Mouse (Mus musculus) embryo, embryonic 10 days (tissue): ENCODE measurements around the gene Rab24.

Experiments
- DNase-seq: peaks from one replicate; pipeline ENCODE4 v3.0.0-alpha.2; 2015; ENCODE audit warnings: low spot score

The Rab24 gene

DNA sequence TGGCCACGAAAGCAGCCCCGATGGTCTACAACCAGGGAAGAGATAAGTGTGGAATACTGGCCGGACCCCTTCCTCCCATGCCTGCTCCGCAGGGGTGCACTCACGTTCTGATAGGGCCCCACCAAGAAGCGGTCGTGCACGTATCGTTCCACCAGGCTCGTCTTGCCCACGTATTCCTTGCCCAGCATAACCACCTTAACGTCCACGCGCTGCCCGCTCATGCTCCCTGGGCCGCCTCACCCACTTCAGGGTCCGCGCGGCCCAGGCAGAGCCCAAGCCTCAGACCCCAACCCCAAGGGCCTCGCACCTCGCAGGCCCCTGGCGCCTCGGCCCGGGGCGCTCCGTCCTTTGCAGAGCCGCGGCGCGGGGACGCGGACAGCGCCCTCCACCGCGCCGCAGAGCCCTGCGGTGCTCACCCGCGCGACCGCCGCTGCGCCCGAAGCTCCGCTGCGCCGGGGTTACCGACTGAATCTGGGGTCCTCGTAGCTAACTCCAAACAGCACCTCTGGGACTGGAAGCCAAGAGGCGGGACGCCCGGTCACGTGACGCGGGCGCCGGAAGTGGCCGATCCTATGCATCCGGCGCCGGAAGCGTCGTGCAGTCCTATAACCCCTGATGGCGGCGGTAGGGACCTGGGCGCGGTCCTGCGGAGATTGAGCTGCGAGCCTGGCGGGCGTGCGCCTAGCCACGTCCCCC lies at the start of gene Rab24:
Gene Rab24, minus strand, starts transcription at position 513 of the 696 bp plus-strand sequence.
- peak; percentile 95 for DNase-seq

DNA sequence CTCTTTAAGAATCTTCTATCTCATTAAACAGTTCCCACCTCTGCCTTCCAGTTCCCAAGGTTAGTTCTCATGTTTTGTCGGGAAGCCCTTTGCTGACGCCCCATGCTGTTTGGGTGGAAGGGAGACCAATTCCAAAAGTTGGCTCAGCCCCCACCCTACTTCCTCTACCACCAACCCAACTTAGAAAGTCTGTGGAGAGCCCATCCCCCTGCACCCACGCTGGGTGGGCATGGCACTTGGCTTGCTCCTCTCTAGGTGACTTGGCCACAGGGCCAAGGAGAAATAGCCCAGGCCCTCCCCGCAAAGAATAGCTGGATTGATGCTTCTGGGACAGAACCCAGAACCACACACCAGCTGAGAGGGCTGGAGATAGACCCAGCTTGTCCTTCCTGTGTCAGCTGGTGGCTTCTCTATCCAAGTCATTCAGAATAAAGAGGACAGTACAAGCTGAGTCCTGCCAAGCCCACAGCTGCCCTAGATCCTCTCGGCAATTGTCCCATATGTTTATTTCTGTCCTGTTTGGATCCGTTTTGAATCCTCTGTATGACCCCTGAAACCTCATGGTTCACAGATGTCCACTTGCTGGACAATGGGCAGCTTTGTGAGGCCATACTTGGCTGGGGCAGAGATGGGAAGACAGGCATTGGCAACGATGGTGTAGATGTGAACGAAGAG lies 49.4 kb upstream of the Rab24 start:
- no peak for DNase-seq

DNA sequence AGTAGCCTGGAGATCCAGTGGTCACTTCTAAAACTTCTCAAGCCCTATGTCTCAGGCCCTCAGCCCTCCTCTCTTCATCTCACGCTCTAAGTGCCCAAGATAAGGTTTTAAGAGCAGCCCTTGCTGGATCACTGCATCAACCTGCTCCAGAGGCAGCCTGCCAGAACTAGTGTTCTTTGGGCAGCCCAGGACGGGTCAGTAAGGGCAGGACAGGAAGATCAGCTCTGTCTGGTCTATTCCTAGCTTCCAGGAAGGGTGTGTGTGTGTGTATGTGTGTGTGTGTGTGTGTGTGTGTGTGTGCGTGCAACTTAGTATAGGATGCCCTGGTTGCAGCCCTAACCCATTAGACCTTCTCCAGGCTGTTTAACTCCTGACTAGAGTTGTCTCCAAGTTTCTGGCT lies 48.5 kb upstream of the Rab24 start:
- DNase-seq, result no peak

- no peak for DNase-seq
Measured at GRCm38 (mm10) chr13:55369531-55370114, 47.9 kb upstream of the Rab24 start, which contains the start of gene Rgs14. Gene Rgs14, plus strand, starts transcription at chr13:55369732.

GRCm38 (mm10) chr13:55368401-55368800 lies 46.7 kb upstream of the Rab24 start:
- no peak for DNase-seq

DNA sequence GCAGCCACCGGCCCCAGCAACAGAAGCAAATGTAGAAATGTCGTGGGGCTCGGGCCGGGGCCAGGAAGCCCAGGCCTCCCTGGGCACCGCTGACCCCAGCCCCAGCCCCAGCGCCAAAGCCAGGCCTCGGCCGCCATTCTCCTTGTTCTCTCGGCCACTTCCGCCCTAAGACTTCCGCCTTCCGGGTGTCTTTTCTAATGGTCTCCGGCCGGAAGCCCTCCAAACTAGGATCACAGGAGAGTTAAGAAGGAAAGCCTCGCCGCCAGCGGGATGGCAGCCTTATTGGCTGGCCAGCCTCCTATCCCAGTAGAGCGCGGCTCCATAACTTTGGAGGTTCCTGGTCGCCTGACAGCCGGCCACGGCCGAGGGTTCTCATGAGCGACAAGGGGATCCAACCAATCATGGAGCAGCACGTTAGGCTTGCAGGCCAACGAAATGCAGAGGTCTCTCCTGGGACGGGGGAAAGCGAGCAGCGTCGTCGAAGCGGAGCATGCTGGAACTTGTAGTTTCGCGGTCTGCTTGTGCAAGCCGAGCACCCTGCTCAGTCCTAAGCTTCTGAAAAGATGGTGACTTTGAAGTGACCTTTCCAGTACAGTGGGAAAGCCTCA lies 40.8 kb upstream of the Rab24 start, which contains the start of gene Lman2:
Gene Lman2, minus strand, starts transcription at position 331 of the 608 bp plus-strand sequence.
- DNase-seq, result peak; percentile 100

GRCm38 (mm10) chr13:55361974-55362452 lies 40.3 kb upstream of the Rab24 start:
- DNase-seq, result peak; percentile 20

GRCm38 (mm10) chr13:55361145-55361544 lies 39.4 kb upstream of the Rab24 start:
- no peak for DNase-seq

- no peak for DNase-seq
Measured at GRCm38 (mm10) chr13:55346745-55347144, 25.0 kb upstream of the Rab24 start.

DNA sequence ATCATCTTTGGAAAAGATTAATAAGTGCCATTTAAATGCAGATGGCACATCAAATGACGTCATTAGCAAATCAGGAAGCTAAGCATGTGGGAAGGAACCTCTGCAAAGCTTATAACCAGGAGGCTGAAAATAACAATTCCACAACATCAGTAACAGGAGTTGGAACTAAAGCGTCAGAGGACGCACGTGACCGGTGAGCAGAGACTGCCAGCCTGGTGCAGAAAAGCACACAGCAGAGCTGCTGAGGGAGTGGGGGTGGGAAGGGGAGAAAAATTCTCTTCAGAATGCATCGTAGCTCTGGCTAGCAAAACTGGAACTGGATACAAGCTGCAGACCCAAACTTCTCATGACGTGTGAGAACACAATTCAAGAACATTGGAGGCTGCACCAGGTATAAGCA lies 22.5 kb upstream of the Rab24 start:
- DNase-seq, result no peak

DNA sequence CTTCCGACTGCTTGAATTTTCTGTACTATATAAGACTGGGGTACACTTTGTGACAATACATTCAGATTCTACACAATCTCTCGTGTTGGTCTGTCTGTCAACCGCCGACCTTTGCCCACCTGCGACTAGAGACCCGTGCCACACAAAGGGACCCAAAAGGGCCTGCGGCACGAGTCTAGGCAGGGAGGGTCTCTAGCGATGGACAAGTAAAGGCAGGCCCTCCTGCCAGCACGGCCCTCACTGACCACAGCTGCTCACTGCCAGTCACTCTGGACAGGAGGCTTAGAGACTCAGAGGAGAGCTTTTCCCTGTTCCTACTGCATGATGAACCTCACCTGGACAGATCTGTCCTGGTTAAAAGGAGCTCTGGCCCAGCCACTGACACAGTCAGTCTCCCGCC lies 20.7 kb upstream of the Rab24 start:
- no peak for DNase-seq

DNA sequence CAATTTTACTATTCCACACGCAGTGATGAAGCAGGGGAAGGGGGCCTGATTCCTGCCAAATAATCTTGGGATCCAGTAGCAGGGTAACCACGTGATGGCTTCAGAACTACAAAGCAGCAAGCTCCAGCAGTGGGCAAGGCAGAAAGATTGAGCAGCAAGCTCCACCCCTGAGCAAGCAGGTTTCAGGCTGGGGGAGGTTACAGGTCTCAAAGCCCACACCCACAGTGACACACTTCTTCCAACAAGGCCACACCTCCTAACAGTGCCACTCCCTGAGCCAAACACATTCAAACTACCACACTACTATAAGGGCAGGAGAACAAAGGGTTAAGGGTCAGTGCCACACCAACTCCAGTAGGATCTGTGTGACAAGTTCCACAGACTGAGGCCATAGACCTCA lies 17.5 kb upstream of the Rab24 start:
- DNase-seq, result no peak

DNA sequence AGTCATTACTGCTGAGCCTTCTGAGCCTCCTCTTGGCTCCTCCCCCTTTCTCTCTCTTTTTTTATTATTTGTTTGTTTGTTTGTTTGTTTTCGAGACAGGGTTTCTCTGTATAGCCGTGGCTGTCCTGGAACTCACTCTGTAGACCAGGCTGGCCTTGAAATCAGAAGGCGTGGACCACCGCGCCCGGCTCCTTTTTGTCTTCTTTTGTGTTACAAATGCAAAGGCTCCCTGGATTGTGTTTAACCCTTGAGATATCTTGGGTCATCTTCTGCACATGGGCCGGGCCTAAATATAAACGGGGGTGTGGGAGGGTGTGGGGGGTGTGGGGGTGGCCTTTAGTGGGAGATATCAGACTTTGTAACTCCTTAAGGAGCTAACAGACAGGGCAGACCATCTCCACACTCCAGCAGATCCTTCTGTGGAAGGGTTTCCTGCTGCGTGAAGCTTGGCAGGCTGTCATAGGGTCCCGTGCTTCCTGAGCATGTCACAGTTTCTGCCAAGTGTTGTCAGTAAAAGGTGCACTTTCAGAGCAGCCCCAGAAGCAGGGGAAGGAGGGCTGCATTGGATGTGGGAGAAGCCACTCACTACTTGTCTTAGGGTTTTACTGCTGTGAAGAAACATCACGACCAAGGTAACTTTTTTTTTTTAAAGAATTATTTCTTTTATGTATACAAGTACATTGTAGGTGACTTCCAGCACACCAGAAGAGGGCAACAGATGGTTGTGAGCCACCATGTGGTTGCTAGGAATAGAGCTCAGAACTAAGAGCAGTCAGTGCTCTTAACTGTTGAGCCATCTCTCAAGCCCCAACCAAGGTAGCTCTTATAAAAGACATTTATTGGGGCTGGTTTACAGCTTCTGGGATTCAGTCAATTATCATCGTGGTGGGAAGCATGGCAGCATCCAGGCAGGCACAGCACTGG lies 16.6 kb upstream of the Rab24 start:
- DNase-seq, result no peak

DNA sequence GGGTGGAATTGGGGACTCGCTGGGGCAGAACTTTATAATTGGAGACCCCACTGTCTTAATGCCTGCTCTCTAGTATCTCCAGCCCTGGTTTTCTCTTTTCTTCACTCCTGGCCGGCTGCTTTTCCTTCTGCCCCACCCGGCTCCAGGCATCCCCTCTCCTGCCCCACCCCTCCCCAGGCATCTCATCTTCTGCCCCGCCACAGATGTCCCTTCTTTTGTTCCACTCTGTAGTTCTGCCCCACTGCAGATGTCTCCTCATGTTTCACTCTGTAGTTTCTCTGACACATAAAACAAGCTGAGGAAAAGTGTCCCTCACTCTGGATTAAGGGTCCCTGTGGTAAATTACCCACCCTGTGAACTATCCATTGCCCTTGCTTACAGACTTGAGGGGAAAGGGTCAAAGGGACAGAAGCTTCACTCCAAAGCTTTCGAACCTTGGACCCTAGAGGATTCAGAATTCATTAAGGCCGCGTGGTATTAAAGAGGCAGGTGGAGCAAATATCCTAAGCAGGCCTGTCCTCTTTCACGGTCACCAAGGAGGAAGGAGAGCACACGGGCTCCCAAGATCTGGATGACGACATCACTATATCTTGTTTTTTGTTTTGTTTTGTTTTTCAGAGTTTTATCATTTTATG lies 15.7 kb upstream of the Rab24 start:
- DNase-seq, result no peak

DNA sequence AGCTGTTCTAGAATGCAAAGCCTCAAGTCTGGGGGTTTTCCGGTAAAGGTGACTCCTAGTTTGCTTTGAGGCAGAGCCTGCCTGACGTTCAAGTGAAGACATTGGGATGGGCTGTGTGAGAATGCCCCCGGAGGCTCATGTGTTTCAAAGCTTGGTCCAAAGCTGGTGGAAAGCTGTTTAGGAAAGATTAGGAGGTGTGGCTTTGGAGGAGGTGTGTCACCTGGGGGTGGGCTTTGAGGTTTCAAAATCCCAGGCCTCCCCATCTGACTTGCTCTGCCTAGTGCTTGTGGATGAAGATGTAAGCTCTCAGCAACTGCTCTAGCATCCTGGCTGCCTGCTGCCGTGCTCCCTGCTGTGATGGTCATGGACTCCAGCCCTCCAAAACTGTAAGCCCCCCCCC lies 14.0 kb upstream of the Rab24 start:
- DNase-seq, result no peak

- DNase-seq, result no peak
Measured at GRCm38 (mm10) chr13:55332331-55332730, 10.6 kb upstream of the Rab24 start.

DNA sequence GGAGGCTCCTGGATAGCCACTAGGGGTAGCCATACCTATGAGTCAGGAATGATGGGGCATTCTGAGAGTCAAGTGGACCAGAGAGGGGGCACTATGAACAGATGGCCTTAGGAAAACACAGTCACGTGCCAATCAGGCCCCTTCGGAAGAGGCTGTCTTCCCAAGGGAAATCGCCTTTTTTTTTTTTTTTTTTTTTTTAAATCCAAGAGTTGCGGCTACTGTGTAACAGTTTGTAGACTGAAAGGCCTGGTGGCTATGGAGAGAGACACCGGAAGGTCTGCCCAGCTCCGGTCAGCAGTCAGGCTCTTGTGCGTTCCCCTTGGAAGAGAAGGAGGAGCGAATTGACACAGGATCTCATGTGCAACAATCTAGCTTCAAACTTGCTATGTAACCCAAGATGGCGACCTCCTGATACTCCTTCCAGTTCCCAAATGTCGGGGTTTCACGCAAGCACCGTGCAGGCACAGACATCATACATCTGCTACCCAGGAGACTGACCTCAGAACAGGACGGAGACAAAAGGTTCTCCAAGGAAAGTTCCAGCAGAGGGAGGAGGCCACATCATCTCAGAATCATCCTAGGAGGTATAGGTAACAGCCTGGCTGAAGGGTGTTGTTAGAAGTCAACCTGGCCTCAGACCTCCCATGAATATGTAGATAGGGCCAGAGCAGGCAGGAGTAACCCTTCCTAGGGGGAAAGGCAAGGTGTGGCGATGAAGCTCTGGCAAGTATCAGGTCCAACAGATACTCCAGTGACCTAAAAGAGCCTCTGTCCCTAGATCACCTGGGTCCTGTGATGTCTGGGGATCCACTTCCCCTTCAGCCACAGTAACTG lies 9.0 kb upstream of the Rab24 start:
- DNase-seq, result peak; percentile 27

GRCm38 (mm10) chr13:55329683-55330566 lies 8.2 kb upstream of the Rab24 start, which contains the start of gene Mxd3:
Gene Mxd3, minus strand, starts transcription at chr13:55329823.
- DNase-seq, result peak; percentile 89

GRCm38 (mm10) chr13:55329109-55329682 lies 7.5 kb upstream of the Rab24 start:
- DNase-seq, result no peak
